In the genomic region with DNA sequence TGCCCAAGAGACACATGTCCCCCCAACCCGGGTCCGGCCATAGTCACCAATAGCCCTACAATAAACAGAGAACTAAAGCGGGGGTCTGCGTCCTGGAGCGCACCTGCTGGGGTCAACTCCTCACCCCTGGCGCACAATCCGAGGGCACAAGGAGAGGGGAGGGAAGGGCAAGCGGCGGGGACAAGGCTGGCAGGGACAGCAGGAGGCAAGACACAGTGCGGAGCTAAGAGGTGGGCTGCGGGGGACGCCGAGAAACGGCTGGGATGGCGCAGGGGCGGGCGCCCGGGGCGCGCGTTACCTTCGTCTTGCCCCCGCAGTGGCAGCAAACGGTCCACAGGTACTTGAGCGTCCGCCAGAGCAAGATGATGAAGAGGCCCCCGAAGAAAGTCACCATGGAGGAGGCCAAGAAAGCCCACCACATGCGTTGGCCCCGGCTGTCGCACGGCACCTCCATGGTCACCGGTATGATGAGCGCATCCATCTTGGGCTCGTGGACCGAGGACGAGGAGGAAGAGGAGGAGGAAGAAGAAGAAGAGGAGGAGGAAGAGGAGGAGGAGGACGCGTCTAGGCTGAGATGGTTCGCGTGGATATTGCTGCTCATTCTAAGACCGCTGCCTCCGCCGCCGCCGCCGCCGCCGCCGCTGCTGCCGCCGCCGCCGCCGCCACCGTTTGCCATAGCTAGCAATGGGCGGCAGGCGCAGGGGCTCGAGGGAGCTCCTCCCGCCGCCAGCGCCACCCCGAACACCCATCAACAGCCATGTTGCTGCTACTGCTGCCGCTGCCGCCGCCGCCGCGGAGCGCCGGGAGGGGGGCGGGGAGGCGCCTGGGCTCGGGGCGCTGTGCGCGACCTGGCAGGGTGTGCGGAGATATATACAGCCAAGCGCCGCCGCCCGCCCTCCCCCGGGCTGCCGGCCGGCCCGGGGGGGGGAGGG, we compare ENCODE assay signal across 7 mouse cellular contexts. TPM values are rescaled to one million over a fixed set of nuclear protein-coding genes. Genes with fewer than 3 reads are reported as not detected.
DNase-seq lines count a peak whose midpoint lies in the region; ATAC-seq lines count a peak whose summit lies in the region.

No protein-coding gene starts in this region.

- H3K4me2 ChIP-seq in kidney, embryonic 15.5 days = peak overlapping the region; percentile 98
- peak overlapping the region; percentile 95 for H3K4me2 ChIP-seq in limb, embryonic 13.5 days (replicated peaks)
- peak overlapping the region; percentile 95 for H3K4me2 ChIP-seq in neural tube, embryonic 11.5 days (ENCODE audit: low read depth)

- WGBS in kidney, embryonic 15.5 days = under 1% methylated on average over 66 of the region's 85 CpGs
- 1% methylated on average over 56 of the region's 85 CpGs for WGBS in limb, embryonic 13.5 days
- WGBS in neural tube, embryonic 11.5 days = under 1% methylated on average over 51 of the region's 85 CpGs

- H3K4me1 ChIP-seq in kidney, embryonic 15.5 days = peaks cover 17% of the 10 kb centered on the region
- peaks cover 15% of the 10 kb centered on the region for H3K4me1 ChIP-seq in limb, embryonic 13.5 days
- no peaks in the 10 kb centered on the region for H3K4me1 ChIP-seq in neural tube, embryonic 11.5 days (ENCODE audit: control insufficient read depth, insufficient read depth, low read length)

- H3K9ac ChIP-seq in kidney, embryonic 15.5 days = peak overlapping the region; percentile 61
- peak overlapping the region; percentile 67 for H3K9ac ChIP-seq in limb, embryonic 13.5 days
- peak overlapping the region; percentile 78 for H3K9ac ChIP-seq in neural tube, embryonic 11.5 days (ENCODE audit: low read length)

- peak; percentile 26; the same call in 1 of the 2 replicates for ATAC-seq in kidney, embryonic 15.5 days (replicated peaks; ENCODE audit: low FRiP score)
- ATAC-seq in limb, embryonic 13.5 days (ENCODE audit: low FRiP score, low read depth) = peak; percentile 34; the same call in 1 of the 2 replicates
- peak; percentile 49 for ATAC-seq in neural tube, embryonic 11.5 days (ENCODE audit: insufficient read depth, low FRiP score, low TSS enrichment)

- peak overlapping the region; percentile 78 for H3K4me3 ChIP-seq in kidney, embryonic 15.5 days (replicated peaks)
- peak overlapping the region; percentile 76 for H3K4me3 ChIP-seq in limb, embryonic 13.5 days
- H3K4me3 ChIP-seq in neural tube, embryonic 11.5 days (ENCODE audit: low read depth, low read length) = peak overlapping the region; percentile 81

- no peaks in the 10 kb centered on the region for H3K36me3 ChIP-seq in kidney, embryonic 15.5 days
- no peaks in the 10 kb centered on the region for H3K36me3 ChIP-seq in limb, embryonic 13.5 days
- no peaks in the 10 kb centered on the region for H3K36me3 ChIP-seq in neural tube, embryonic 11.5 days (ENCODE audit: control insufficient read depth, insufficient read depth, low read length)

- H3K27ac ChIP-seq in kidney, embryonic 15.5 days = no peak overlapping the region
- no peak overlapping the region; the same call in 1 of the 2 replicates for H3K27ac ChIP-seq in limb, embryonic 13.5 days
- H3K27ac ChIP-seq in neural tube, embryonic 11.5 days (ENCODE audit: low read depth, low read length) = peak overlapping the region; percentile 58; the same call in 1 of the 2 replicates

- H3K9me3 ChIP-seq in kidney, embryonic 15.5 days (replicated peaks) = no peaks in the 10 kb centered on the region
- H3K9me3 ChIP-seq in limb, embryonic 13.5 days = no peaks in the 10 kb centered on the region
- no peaks in the 10 kb centered on the region for H3K9me3 ChIP-seq in neural tube, embryonic 11.5 days (ENCODE audit: control insufficient read depth, low read length)

- DNase-seq in adrenal gland, postnatal 10 days = peak; percentile 70
- DNase-seq in cerebellum, postnatal 25 days = peak; percentile 54 to 64
- DNase-seq in gastrocnemius, adult 8-10 months (ENCODE audit: low spot score in 2 of 2) = peak; percentile 54 to 59
- DNase-seq in neural tube, embryonic 11.5 days (ENCODE audit: low spot score) = peak; percentile 67
- DNase-seq in urinary bladder, postnatal 14 days (ENCODE audit: low spot score) = peak; percentile 36

- peaks cover 90% of the 10 kb centered on the region for H3K27me3 ChIP-seq in kidney, embryonic 15.5 days
- H3K27me3 ChIP-seq in limb, embryonic 13.5 days = peaks cover 91% of the 10 kb centered on the region
- peaks cover 32% of the 10 kb centered on the region for H3K27me3 ChIP-seq in neural tube, embryonic 11.5 days (ENCODE audit: control insufficient read depth, insufficient read depth, low read length)

RNA-seq across cellular contexts. Expression of a gene that starts 10.6 kb away (rescaled TPM):
- total RNA-seq in adrenal gland, postnatal 10 days (2021) = 10 to 100 TPM; 27.2 to 48.2 TPM
- total RNA-seq in gastrocnemius, adult 8-10 months (2022) = 10 to 100 TPM; 54.5 to 65.3 (median 57.1) TPM
- polyA plus RNA-seq in kidney, embryonic 15.5 days (2015; fragmentation: Nextera tagmentation; extraction: Ambion mirVana) = 1.8 and 2.5 TPM in 2 replicates
- 5.2 and 6.0 TPM in 2 replicates for polyA plus RNA-seq in limb, embryonic 13.5 days (2015; fragmentation: Nextera tagmentation; extraction: Ambion mirVana)
- 2.5 and 2.7 TPM in 2 replicates for polyA plus RNA-seq in neural tube, embryonic 11.5 days (2014; fragmentation: Nextera tagmentation; extraction: Ambion mirVana)
